Mouse (Mus musculus): ENCODE data around the gene Exoc2. TPM values are rescaled to one million over a fixed set of nuclear protein-coding genes. Genes with fewer than 3 reads are reported as not detected.

Exoc2 gene
- polyA plus RNA-seq, 1 experiment, result 10.8 TPM

DNA sequence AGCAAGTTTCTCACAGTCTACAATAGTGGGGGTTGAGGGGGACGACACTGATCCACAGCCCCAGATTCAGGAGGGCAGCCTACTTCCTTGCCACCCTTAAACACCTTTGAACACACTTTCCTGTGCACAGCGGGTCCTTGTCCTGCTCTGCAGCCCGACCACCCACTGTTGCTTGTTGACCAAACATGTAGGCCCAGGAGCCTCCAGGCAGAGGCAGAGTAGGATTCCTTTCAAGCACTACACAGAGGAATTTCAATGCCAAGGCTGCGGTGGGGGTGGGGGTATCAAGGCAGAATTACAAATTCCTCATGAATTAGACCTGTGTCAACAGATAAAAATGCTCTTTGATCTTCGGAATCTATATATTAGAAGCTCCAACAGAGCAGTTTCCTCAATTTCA lies 82.7 kb downstream of the Exoc2 start:
- no peaks in the 10 kb centered on the region for H3K79me2 ChIP-seq (ENCODE audit: control insufficient read depth, insufficient read depth)
- H3K36me3 ChIP-seq (ENCODE audit: control insufficient read depth, insufficient read depth), result no peaks in the 10 kb centered on the region
- H3K4me3 ChIP-seq (ENCODE audit: insufficient read depth, poor library complexity, severe bottlenecking), result no peak overlapping the region
- no peak for TF ChIP-seq USF1 (IDR thresholded peaks at IDR 0.05; ENCODE audit: low read depth)
- no peak for TF ChIP-seq CTCF (IDR thresholded peaks at IDR 0.05; ENCODE audit: control insufficient read depth, insufficient read depth, insufficient read length)
- no peak for TF ChIP-seq MYOG (IDR thresholded peaks at IDR 0.05; ENCODE audit: control insufficient read depth, extremely low read depth, insufficient read length)
- no peak for TF ChIP-seq CEBPB (IDR thresholded peaks at IDR 0.05; ENCODE audit: low read depth)
- TF ChIP-seq MYOD1 (IDR thresholded peaks at IDR 0.05; ENCODE audit: control insufficient read depth, insufficient read length, low read depth), result no peak
- no peak for TF ChIP-seq MAX (IDR thresholded peaks at IDR 0.05)
- TF ChIP-seq FOSL1 (IDR thresholded peaks at IDR 0.05; ENCODE audit: insufficient read depth, low read length, poor library complexity, severe bottlenecking), result no peak
- no peaks in the 10 kb centered on the region for H3K27me3 ChIP-seq (ENCODE audit: control insufficient read depth, insufficient read depth, insufficient read length)
- H3ac ChIP-seq (ENCODE audit: control insufficient read depth, insufficient read length, low read depth), result no peak overlapping the region
- H3K79me3 ChIP-seq (ENCODE audit: low read depth), result no peaks in the 10 kb centered on the region

GRCm38 (mm10) chr13:30888480-30888879 lies 85.4 kb downstream of the Exoc2 start:
- no peaks in the 10 kb centered on the region for H3K36me3 ChIP-seq (ENCODE audit: control insufficient read depth, insufficient read depth)
- no peaks in the 10 kb centered on the region for H3K79me2 ChIP-seq (ENCODE audit: control insufficient read depth, insufficient read depth)
- no peak for TF ChIP-seq USF1 (IDR thresholded peaks at IDR 0.05; ENCODE audit: low read depth)
- TF ChIP-seq CTCF (IDR thresholded peaks at IDR 0.05; ENCODE audit: control insufficient read depth, insufficient read depth, insufficient read length), result peak; percentile 84
- H3K27me3 ChIP-seq (ENCODE audit: control insufficient read depth, insufficient read depth, insufficient read length), result no peaks in the 10 kb centered on the region
- H3ac ChIP-seq (ENCODE audit: control insufficient read depth, insufficient read length, low read depth), result no peak overlapping the region
- no peak overlapping the region for H3K4me3 ChIP-seq (ENCODE audit: insufficient read depth, poor library complexity, severe bottlenecking)
- no peaks in the 10 kb centered on the region for H3K79me3 ChIP-seq (ENCODE audit: low read depth)

GRCm38 (mm10) chr13:30880310-30880709 lies 93.6 kb downstream of the Exoc2 start:
- Histone ChIP-seq H3K27me3 (ENCODE audit: control insufficient read depth, insufficient read depth, insufficient read length) (no peaks in the 10 kb centered on the region), H3K36me3 (ENCODE audit: control insufficient read depth, insufficient read depth) (peaks cover 13% of the 10 kb centered on the region)

GRCm38 (mm10) chr13:30879871-30880270 lies 94.0 kb downstream of the Exoc2 start:
- Histone ChIP-seq H3K79me3 (ENCODE audit: low read depth) (no peaks in the 10 kb centered on the region), H3ac (ENCODE audit: control insufficient read depth, insufficient read length, low read depth) (no peak overlapping the region), H3K36me3 (ENCODE audit: control insufficient read depth, insufficient read depth) (peaks cover 13% of the 10 kb centered on the region), H3K79me2 (ENCODE audit: control insufficient read depth, insufficient read depth) (no peaks in the 10 kb centered on the region), H3K4me3 (ENCODE audit: insufficient read depth, poor library complexity, severe bottlenecking) (no peak overlapping the region), H3K27me3 (ENCODE audit: control insufficient read depth, insufficient read depth, insufficient read length) (no peaks in the 10 kb centered on the region)
- TF ChIP-seq USF1 (IDR thresholded peaks at IDR 0.05; ENCODE audit: low read depth), result no peak
- TF ChIP-seq MYOD1 (IDR thresholded peaks at IDR 0.05; ENCODE audit: control insufficient read depth, insufficient read length, low read depth), result no peak
- TF ChIP-seq MYOG (IDR thresholded peaks at IDR 0.05; ENCODE audit: control insufficient read depth, extremely low read depth, insufficient read length), result no peak
- no peak for TF ChIP-seq CTCF (IDR thresholded peaks at IDR 0.05; ENCODE audit: control insufficient read depth, insufficient read depth, insufficient read length)
- no peak for TF ChIP-seq MAX (IDR thresholded peaks at IDR 0.05)
- TF ChIP-seq CEBPB (IDR thresholded peaks at IDR 0.05; ENCODE audit: low read depth), result no peak
- TF ChIP-seq FOSL1 (IDR thresholded peaks at IDR 0.05; ENCODE audit: insufficient read depth, low read length, poor library complexity, severe bottlenecking), result no peak

More at GRCm38 (mm10) chr13:30880310-30880709, 93.6 kb downstream of the Exoc2 start:
- no peak overlapping the region for H3K4me3 ChIP-seq (ENCODE audit: insufficient read depth, poor library complexity, severe bottlenecking)
- H3ac ChIP-seq (ENCODE audit: control insufficient read depth, insufficient read length, low read depth), result no peak overlapping the region
- TF ChIP-seq CEBPB (IDR thresholded peaks at IDR 0.05; ENCODE audit: low read depth) (no peak), MYOG (IDR thresholded peaks at IDR 0.05; ENCODE audit: control insufficient read depth, extremely low read depth, insufficient read length) (no peak), MYOD1 (IDR thresholded peaks at IDR 0.05; ENCODE audit: control insufficient read depth, insufficient read length, low read depth) (no peak), CTCF (IDR thresholded peaks at IDR 0.05; ENCODE audit: control insufficient read depth, insufficient read depth, insufficient read length) (no peak), FOSL1 (IDR thresholded peaks at IDR 0.05; ENCODE audit: insufficient read depth, low read length, poor library complexity, severe bottlenecking) (no peak), MAX (IDR thresholded peaks at IDR 0.05) (no peak), USF1 (IDR thresholded peaks at IDR 0.05; ENCODE audit: low read depth) (no peak)
- H3K79me3 ChIP-seq (ENCODE audit: low read depth), result no peaks in the 10 kb centered on the region
- no peaks in the 10 kb centered on the region for H3K79me2 ChIP-seq (ENCODE audit: control insufficient read depth, insufficient read depth)

GRCm38 (mm10) chr13:30875825-30876224 lies 98.1 kb downstream of the Exoc2 start:
- H3K79me2 ChIP-seq (ENCODE audit: control insufficient read depth, insufficient read depth), result no peaks in the 10 kb centered on the region
- H3K27me3 ChIP-seq (ENCODE audit: control insufficient read depth, insufficient read depth, insufficient read length), result no peaks in the 10 kb centered on the region
- H3K4me3 ChIP-seq (ENCODE audit: insufficient read depth, poor library complexity, severe bottlenecking), result no peak overlapping the region
- no peak overlapping the region for H3ac ChIP-seq (ENCODE audit: control insufficient read depth, insufficient read length, low read depth)
- TF ChIP-seq USF1 (IDR thresholded peaks at IDR 0.05; ENCODE audit: low read depth), result no peak
- no peak for TF ChIP-seq MAX (IDR thresholded peaks at IDR 0.05)
- no peak for TF ChIP-seq CEBPB (IDR thresholded peaks at IDR 0.05; ENCODE audit: low read depth)
- no peak for TF ChIP-seq MYOD1 (IDR thresholded peaks at IDR 0.05; ENCODE audit: control insufficient read depth, insufficient read length, low read depth)
- TF ChIP-seq MYOG (IDR thresholded peaks at IDR 0.05; ENCODE audit: control insufficient read depth, extremely low read depth, insufficient read length), result no peak
- TF ChIP-seq CTCF (IDR thresholded peaks at IDR 0.05; ENCODE audit: control insufficient read depth, insufficient read depth, insufficient read length), result no peak
- TF ChIP-seq FOSL1 (IDR thresholded peaks at IDR 0.05; ENCODE audit: insufficient read depth, low read length, poor library complexity, severe bottlenecking), result no peak
- H3K36me3 ChIP-seq (ENCODE audit: control insufficient read depth, insufficient read depth), result peaks cover 9% of the 10 kb centered on the region
- H3K79me3 ChIP-seq (ENCODE audit: low read depth), result no peaks in the 10 kb centered on the region

GRCm38 (mm10) chr13:30873472-30873871 lies 100.4 kb downstream of the Exoc2 start:
- Histone ChIP-seq H3K79me2 (ENCODE audit: control insufficient read depth, insufficient read depth) (no peaks in the 10 kb centered on the region), H3K79me3 (ENCODE audit: low read depth) (no peaks in the 10 kb centered on the region), H3ac (ENCODE audit: control insufficient read depth, insufficient read length, low read depth) (no peak overlapping the region), H3K36me3 (ENCODE audit: control insufficient read depth, insufficient read depth) (peaks cover 9% of the 10 kb centered on the region), H3K27me3 (ENCODE audit: control insufficient read depth, insufficient read depth, insufficient read length) (no peaks in the 10 kb centered on the region), H3K4me3 (ENCODE audit: insufficient read depth, poor library complexity, severe bottlenecking) (no peak overlapping the region)
- TF ChIP-seq USF1 (IDR thresholded peaks at IDR 0.05; ENCODE audit: low read depth) (no peak), CTCF (IDR thresholded peaks at IDR 0.05; ENCODE audit: control insufficient read depth, insufficient read depth, insufficient read length) (no peak), MYOG (IDR thresholded peaks at IDR 0.05; ENCODE audit: control insufficient read depth, extremely low read depth, insufficient read length) (no peak), CEBPB (IDR thresholded peaks at IDR 0.05; ENCODE audit: low read depth) (no peak), MYOD1 (IDR thresholded peaks at IDR 0.05; ENCODE audit: control insufficient read depth, insufficient read length, low read depth) (no peak), FOSL1 (IDR thresholded peaks at IDR 0.05; ENCODE audit: insufficient read depth, low read length, poor library complexity, severe bottlenecking) (no peak), MAX (IDR thresholded peaks at IDR 0.05) (no peak)

Measured in C2C12 (cell line).